Mouse (Mus musculus) lung, postnatal 0 days (tissue): Measurements from ENCODE around the gene Cpne5. TPM values are rescaled to one million over a fixed set of nuclear protein-coding genes. Genes with fewer than 3 reads are reported as not detected.
"Not testable (repeated sequence)": the region's sequence is repeated elsewhere in the genome, so short reads cannot be mapped to it uniquely, and the experiment has no call there.

Experiments
- ATAC-seq: fragments of 200-750 bp; cut with Nextera tagmentation; 2 replicates; pipeline ENCODE4 v1.8.0; 2017; ENCODE audit warnings: moderate library complexity
- DNase-seq: peaks from one replicate; pipeline ENCODE4 v3.0.0-alpha.2; 2016; ENCODE audit warnings: low spot score
- H3K27ac ChIP-seq: fragments of 300-500 bp; sonication (generic); 2 replicates; pipeline ENCODE4 v1.5.1; 2014; ENCODE audit warnings: antibody characterized with exemption, mild to moderate bottlenecking, low read length, mixed read lengths
- H3K27me3 ChIP-seq: fragments of 300-500 bp; sonication (generic); replicated peaks from 2 replicates; pipeline ENCODE4 v1.6.1; 2014; ENCODE audit warnings: low read length, mixed read lengths; ENCODE audit not compliant: insufficient read depth
- H3K36me3 ChIP-seq: fragments of 300-500 bp; sonication (generic); 2 replicates; pipeline ENCODE4 v1.6.1; 2014; ENCODE audit warnings: low read length, mixed read lengths; ENCODE audit not compliant: insufficient read depth
- H3K4me1 ChIP-seq: fragments of 300-500 bp; sonication (generic); 2 replicates; pipeline ENCODE4 v1.6.1; 2014; ENCODE audit warnings: antibody characterized with exemption, low read depth, low read length, mixed read lengths; ENCODE audit not compliant: insufficient read depth
- H3K4me2 ChIP-seq: fragments of 300-500 bp; sonication (generic); replicated peaks from 2 replicates; pipeline ENCODE4 v1.6.1; 2014; ENCODE audit warnings: low read depth, mild to moderate bottlenecking, low read length, moderate library complexity, mixed read lengths
- H3K4me3 ChIP-seq: fragments of 300-500 bp; sonication (generic); 2 replicates; pipeline ENCODE4 v1.5.1; 2014; ENCODE audit warnings: low read depth, low read length
- H3K9ac ChIP-seq: fragments of 300-500 bp; sonication (generic); replicated peaks from 2 replicates; pipeline ENCODE4 v1.6.1; 2014; ENCODE audit warnings: low read depth, mild to moderate bottlenecking
- H3K9me3 ChIP-seq: fragments of 300-500 bp; sonication (generic); 2 replicates; pipeline ENCODE4 v1.6.1; 2016; ENCODE audit warnings: low read length, mixed read lengths
- CTCF ChIP-seq: IDR thresholded peaks from 2 replicates; pipeline ENCODE4 v1.5.1; 2016; ENCODE audit warnings: antibody characterized with exemption, mild to moderate bottlenecking
- EP300 ChIP-seq: IDR thresholded peaks from 2 replicates; pipeline ENCODE4 v1.6.1; 2016; ENCODE audit warnings: antibody characterized with exemption, mild to moderate bottlenecking, control low read depth
- WGBS: fragments of 180-500 bp; shearing (Covaris S2); extraction: QIAGEN DNeasy Blood & Tissue Kit; methylation state at CpG from one replicate; pipeline ENCODE4 v1.1.7; 2014; 5-methylcytosine and 5-hydroxymethylcytosine counted together
- polyA plus RNA-seq: library from polyadenylated mRNA; unstranded; fragments of >200 nt; fragmentation: Nextera tagmentation; extraction: Ambion mirVana; gene quantifications from 2 replicates; pipeline ENCODE4 v1.2.1, GENCODE M21; 2015

The Cpne5 gene
- polyA plus RNA-seq, 1 experiment from 2014 or later: 0.57 TPM

- Histone ChIP-seq H3K9me3 (no peaks in the 10 kb centered on the region), H3K36me3 (no peaks in the 10 kb centered on the region), H3K27ac (no peak overlapping the region), H3K27me3 (no peaks in the 10 kb centered on the region), H3K4me2 (no peak overlapping the region), H3K9ac (no peak overlapping the region), H3K4me1 (no peaks in the 10 kb centered on the region), H3K4me3 (no peak overlapping the region)
- DNase-seq: no peak
- TF ChIP-seq CTCF (no peak), EP300 (no peak)
- no peak for ATAC-seq
- WGBS: 56% methylated on average over 8 of the region's 8 CpGs
Observed at GRCm38 (mm10) chr17:29117006-29117648, 120.8 kb downstream of the Cpne5 start.

- no peaks in the 10 kb centered on the region for H3K36me3 ChIP-seq
- H3K4me2 ChIP-seq: no peak overlapping the region
- no peaks in the 10 kb centered on the region for H3K4me1 ChIP-seq
- no peak overlapping the region for H3K9ac ChIP-seq
- TF ChIP-seq CTCF: no peak
- TF ChIP-seq EP300: no peak
- H3K27ac ChIP-seq: no peak overlapping the region
- H3K4me3 ChIP-seq: no peak overlapping the region
- H3K27me3 ChIP-seq: no peaks in the 10 kb centered on the region
- DNase-seq: no peak
- WGBS: 55% methylated on average over 12 of the region's 12 CpGs
- H3K9me3 ChIP-seq: no peaks in the 10 kb centered on the region
- no peak; the same call in 1 of the 2 replicates for ATAC-seq
Observed at GRCm38 (mm10) chr17:29116023-29116422, 121.9 kb downstream of the Cpne5 start.

DNA sequence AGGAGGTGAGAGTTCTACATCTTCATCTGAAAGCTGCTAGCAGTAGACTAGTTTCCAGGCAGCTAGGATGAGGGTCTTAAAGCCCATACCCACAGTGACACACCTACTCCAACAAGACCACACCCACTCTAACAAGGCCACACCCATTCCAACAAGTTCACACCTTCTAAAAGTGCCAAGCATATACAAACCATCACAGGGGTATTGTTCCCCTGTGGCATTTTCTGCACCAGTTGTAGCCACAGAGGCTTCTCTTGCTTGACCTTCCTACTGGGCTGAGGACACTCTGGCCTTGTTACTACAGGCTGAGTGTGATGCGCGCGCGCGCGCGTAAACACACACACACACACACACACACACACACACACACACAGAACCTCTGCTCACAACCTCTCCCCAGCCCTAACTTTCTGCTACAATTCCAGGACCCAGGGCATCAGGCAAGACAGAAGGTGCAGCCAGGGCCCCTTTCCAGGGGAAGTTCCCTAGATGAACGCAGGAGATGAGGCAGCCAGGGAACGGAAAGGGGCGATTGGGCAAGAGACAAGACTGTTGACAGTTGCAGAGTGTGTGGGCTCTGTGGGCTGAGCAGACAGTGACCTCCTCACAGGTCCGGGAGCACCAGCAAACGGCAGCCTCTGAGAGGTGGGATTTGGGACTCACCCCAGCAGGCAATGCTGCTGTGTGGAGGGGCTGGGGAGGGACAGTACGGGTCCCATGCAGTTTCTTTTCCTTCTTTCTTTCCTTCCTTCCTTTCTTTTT is 124.2 kb downstream of the Cpne5 start, which contains the start of gene Rab44:
Gene Rab44 (plus strand): TSS at position 555 of the 762 bp plus-strand sequence.
- Histone ChIP-seq H3K4me1 (no peaks in the 10 kb centered on the region), H3K27ac (no peak within 1 kb of the TSS), H3K36me3 (no peaks in the 10 kb centered on the region), H3K9me3 (no peaks in the 10 kb centered on the region), H3K9ac (no peak within 1 kb of the TSS), H3K4me3 (no peak within 1 kb of the TSS), H3K4me2 (no peak within 1 kb of the TSS), H3K27me3 (no peaks in the 10 kb centered on the region)
- DNase-seq (peak; percentile 47), ATAC-seq (no peak)
- TF ChIP-seq EP300 (no peak), CTCF (no peak)
- WGBS: 72% methylated on average over 13 of the region's 13 CpGs

- H3K9ac ChIP-seq: no peak overlapping the region
- 85% methylated on average over 5 of the region's 5 CpGs for WGBS
- DNase-seq (no peak), ATAC-seq (no peak)
- H3K27me3 ChIP-seq: no peaks in the 10 kb centered on the region
- no peak overlapping the region for H3K4me3 ChIP-seq
- H3K9me3 ChIP-seq: no peaks in the 10 kb centered on the region
- no peaks in the 10 kb centered on the region for H3K36me3 ChIP-seq
- no peak overlapping the region for H3K27ac ChIP-seq
- no peak for TF ChIP-seq CTCF
- TF ChIP-seq EP300: no peak
- H3K4me2 ChIP-seq: no peak overlapping the region
- H3K4me1 ChIP-seq: no peaks in the 10 kb centered on the region
Observed at GRCm38 (mm10) chr17:29111332-29111731, 126.6 kb downstream of the Cpne5 start.

DNA sequence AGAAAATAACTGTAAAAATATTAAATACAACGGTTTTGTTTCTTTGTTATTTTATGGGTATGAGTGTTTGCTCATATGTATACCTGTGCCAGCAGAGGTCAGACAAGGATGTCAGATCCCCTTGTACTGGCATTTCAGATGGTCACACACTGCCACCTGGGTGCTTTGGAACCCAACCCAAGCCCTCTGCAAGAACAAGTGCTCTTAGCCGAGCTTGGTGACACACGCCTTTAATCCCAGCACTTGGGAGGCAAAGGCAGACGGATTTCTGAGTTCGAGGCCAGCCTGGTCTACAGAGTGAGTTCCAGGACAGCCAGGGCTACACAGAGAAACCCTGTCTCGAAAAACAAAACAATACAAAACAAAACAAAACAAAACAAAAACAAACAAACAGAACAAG is 127.6 kb downstream of the Cpne5 start:
- WGBS: 77% methylated on average over 6 of the region's 6 CpGs
- not testable (repeated sequence) for H3K4me3 ChIP-seq, ATAC-seq, H3K27ac ChIP-seq, H3K27me3 ChIP-seq, H3K4me1 ChIP-seq, H3K36me3 ChIP-seq, H3K9me3 ChIP-seq, H3K4me2 ChIP-seq, H3K9ac ChIP-seq, DNase-seq

Other genes with a start within 250 kb of the Cpne5 start
- 60.3 and 61.1 TPM in 2 replicates for gene Stk38, start 230.2 kb downstream of the Cpne5 start, polyA plus RNA-seq
- gene Srsf3, start 205.5 kb downstream of the Cpne5 start, polyA plus RNA-seq: 229 and 238 TPM in 2 replicates
- gene Cdkn1a, start 147.2 kb downstream of the Cpne5 start, polyA plus RNA-seq: 106 and 177 TPM in 2 replicates
- gene Rab44, start 124.0 kb downstream of the Cpne5 start, polyA plus RNA-seq: 1.0 and 1.2 TPM in 2 replicates
- 39.7 and 44.5 TPM in 2 replicates for gene Ppil1, start 26.0 kb upstream of the Cpne5 start, polyA plus RNA-seq
- 105 and 109 TPM in 2 replicates for gene BC004004, start 30.6 kb upstream of the Cpne5 start, polyA plus RNA-seq
- 2.2 and 2.8 TPM in 2 replicates for gene Pi16, start 79.5 kb upstream of the Cpne5 start, polyA plus RNA-seq
- gene Mtch1, start 109.8 kb upstream of the Cpne5 start, polyA plus RNA-seq: 342 and 350 TPM in 2 replicates
- gene Fgd2, start 122.7 kb upstream of the Cpne5 start, polyA plus RNA-seq: 11.9 and 14.2 TPM in 2 replicates